Mouse (Mus musculus) gastrocnemius, postnatal 10 days (tissue): ENCODE data around the gene Lrrc8d. TPM values are rescaled to one million over a fixed set of nuclear protein-coding genes. Genes with fewer than 3 reads are reported as not detected.
"Not testable (repeated sequence)": the region's sequence is repeated elsewhere in the genome, so short reads cannot be mapped to it uniquely, and the experiment has no call there.

Experiments
- DNase-seq: peaks from one replicate; pipeline ENCODE4 v3.0.0; 2021; ENCODE audit warnings: mixed read lengths
- total RNA-seq, 2 experiments: library from RNA; stranded (reverse); gene quantifications; 2 replicates each; pipeline ENCODE4 v1.2.3; 2021

Lrrc8d gene
- total RNA-seq, 2 experiments from 2014 or later: 10.8 to 11.1 TPM

DNA sequence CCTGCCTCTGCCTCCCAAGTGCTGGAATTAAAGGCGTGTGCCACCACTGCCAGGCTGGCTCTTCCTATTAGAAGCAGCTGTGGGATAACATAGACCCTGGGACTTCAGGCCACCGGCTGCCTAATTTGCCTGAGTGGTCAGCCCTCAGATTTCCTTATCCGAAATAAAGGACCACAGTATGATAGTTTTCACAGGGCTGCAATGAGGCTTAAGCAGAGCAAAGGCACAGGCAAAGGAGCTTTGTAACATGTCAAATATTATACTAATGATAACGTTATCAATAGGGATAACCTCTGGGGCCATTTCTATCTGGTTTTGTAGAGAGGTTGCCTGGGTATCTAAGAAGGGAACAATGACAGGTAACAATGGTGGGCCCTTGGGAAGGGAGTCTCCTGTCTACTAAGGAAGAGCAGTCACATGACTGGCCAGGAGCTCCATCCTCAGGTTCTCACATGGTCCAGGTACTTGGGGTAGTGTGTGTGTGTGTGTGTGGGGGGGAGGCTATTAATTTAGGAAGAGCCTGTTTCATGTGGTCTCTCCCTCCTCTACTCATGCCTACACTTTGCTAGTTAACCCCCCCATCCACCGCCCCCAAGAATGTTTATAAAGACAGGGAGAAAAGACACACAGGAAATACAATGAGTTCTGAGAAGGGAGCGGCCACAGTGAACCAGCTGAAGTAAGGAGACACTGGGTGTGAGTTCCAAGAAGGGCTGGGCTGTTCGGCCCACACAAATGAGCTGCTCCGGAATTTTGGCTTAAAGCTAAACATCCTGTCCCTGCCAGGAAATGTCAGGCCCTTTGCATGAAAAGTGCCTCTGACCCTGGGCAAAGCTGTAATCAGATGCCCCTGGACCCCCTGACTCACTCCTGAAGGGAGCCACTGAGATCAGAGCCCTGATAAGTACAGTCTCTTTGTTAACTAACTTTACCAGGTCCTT lies 159.3 kb downstream of the Lrrc8d start:
- DNase-seq: no peak

DNA sequence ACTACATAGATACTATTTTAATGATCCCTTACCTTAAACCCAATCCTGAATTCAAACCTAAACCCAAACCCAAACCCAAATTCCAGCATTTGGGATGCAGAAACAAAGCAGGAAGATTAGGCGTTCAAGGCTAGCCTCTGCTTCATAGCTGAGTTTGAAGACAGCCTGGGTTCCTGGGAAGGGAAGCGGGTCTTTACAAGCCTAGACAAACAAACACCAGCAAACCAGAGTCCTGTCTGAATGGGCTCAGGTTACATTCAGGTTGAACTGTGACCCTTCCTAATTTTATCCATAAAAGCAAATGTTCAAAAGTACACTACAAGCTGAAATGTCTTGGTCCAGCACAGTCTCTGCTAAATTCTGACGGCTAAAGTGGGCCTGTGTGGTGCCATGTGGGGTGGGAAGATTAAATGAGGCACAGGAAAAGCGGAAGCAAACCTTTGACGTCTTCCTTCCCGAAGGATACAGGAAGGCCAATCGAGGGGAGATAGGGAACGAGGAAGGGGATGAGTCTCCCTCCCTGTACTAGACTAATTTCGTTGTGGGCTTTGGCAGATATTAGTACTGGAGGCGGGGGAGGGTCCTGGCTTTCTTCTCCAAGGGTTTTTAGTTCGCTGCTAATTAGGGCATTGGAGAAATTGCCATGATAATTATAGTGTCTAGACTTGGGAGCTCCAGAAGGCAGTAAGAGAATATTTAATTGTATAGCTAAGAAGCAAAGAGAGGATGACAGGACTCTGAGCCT lies 160.1 kb downstream of the Lrrc8d start:
- DNase-seq: no peak

DNA sequence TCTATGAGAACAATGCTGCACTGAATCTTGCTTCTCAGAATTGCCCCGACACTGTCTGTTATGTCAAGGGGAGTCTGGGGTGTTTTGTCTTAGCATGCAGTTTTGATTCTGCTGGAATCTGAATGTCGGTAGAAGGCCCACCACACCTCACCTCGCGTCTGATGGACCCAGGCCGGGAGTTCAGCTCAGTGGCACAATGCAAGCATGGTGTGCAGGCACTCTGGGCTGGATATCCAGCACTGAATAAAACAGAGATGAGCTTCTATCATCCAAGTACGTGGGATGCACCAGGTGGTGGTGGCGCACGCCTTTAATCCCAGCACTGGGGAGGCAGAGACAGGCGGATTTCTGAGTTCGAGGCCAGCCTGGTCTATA lies 160.7 kb downstream of the Lrrc8d start:
- no peak for DNase-seq

DNA sequence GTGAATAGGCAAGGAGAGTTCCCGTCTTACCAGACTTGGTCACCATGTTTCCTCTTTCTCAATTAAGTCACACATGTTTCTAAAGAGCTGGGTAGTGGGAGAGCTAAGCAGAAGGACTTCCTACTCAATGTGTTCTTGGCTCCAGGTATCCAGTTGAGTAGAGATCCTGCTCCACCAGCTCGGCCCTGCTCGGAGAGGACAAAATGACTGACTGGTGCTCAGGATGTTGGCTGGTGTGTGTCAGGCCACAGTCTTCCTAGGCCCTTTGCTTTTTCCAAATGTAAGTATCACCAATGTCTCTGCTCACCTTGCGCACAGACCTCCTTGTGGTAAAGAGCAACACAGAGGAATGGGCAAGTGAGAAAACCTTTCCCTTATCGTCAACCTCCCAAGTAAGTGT lies 161.8 kb downstream of the Lrrc8d start:
- no peak for DNase-seq

DNA sequence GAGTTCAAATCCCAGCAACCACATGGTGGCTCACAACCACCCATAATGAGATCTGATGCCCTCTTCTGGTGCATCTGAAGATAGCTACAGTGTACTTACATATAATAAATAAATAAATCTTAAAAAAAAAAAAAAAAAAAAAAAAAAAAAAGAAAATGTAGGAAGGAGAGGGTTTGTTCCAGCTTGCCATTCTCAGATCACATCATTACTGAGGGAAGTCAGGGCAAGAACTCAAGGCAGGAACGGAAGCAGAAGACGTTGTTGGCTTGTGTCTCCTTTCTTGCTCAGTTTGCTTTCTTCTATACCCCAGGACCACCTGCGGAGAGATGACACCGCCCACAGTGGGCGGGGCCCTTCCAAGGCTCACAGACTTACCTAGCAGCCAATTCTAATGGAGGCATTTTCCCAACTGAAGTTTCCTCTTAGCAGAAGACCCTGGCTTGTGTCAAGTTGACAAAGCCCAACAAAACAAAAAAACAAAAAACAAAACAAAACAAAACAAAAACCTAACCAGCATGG lies 165.4 kb downstream of the Lrrc8d start:
- not testable (repeated sequence) for DNase-seq

DNA sequence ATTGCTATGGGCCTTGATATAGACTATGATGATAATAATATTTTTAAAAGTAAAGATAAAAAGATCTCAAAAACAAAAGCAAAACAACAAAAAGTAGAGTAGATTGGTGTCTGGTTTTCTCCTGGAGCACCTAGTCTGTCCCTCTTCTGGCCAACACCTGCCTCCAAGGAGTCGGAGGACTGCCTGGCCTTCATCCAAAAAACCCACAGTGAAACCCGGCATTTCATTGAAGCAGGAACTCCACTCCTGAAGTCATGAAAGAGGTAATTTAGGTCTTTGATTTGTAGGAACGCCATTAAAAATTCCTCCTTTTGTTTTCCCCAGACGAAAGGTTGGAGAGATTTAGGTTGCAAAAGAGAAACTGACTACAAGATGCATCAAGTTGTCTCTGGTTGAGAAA lies 167.7 kb downstream of the Lrrc8d start:
- DNase-seq: no peak

DNA sequence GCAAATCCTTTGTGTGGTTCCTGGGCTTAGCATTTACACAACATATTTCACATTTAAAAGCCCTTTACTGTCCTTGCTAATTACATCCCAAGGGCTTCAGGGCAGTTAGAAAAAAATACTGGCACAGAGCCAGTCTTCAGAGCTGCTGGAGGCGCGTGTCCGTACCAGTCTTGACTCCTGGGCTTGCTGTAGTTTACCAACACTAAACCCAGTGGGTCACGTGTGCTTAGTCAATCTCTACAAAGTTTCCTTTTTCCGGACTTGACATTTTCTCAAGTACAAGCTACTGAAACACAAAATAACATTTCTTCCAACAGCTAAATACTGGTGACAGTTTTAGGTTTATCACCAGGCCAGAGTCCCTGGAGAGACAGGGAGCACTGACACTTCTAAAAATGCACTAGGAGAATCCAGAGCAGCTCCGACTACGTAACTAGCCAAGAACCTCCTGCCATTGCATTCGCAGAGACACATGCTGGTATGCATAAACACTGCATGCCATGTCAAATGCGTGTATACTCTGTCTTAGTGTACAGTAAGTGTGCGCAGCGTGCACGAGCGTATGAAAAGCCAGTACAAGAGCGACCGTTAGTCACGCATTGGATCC lies 168.2 kb downstream of the Lrrc8d start:
- no peak for DNase-seq

DNA sequence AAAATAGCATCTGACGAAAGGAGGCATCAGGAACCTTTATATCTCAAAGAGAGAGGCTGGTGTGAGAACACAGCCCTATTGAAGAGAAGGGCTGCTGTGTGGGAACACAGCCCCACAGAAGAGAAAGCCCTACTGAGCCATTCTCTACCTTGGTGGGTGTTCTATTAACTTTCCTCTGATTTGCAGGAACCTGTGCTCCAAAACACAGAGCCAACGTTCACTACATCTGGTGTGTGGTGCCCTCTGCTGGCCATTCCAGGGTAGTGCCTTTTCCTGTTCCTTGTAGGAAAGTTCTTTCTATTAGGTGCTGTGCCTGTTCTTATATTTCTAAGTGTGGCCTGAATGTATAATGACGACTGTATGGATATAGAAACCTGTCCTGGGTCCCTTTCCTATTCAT lies 168.8 kb downstream of the Lrrc8d start:
- peak; percentile 85 for DNase-seq

DNA sequence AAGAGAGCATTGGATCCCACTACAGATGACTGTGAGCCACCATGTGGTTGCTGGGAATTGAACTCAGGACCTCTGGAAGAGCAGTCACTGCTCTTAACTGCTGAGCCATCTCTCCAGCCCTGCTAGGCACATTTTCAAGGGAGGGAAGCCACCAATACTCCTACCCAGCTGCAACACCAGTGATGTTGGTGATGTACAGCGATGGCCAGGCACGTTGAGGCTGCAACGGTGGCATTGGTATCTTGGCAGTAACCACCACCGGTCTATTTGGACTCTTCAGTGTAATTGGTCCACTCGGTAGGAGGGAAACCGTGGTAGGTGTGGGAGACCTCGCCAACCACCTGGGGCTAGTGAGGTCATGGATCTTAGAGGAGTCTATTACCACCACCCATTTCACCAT lies 170.0 kb downstream of the Lrrc8d start:
- DNase-seq: no peak

DNA sequence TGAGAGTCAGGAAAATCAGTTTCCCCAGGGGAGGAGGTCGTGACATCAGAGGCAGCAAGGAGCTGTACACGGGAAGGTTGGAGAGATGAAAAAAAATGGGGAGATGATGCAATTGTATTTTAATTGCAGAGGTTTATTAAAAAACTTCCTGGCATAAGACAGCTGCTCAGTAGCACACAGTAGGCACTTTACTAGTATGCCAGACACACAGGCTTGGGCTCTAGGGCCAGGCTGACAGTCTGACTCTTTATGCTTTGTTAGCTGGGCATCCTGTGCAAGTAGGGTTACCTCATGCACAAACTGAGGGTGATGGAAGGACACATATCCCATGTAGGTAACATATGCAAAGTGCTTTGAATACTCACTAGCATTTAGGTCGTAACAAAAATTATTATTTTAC lies 171.4 kb downstream of the Lrrc8d start:
- DNase-seq: no peak

DNA sequence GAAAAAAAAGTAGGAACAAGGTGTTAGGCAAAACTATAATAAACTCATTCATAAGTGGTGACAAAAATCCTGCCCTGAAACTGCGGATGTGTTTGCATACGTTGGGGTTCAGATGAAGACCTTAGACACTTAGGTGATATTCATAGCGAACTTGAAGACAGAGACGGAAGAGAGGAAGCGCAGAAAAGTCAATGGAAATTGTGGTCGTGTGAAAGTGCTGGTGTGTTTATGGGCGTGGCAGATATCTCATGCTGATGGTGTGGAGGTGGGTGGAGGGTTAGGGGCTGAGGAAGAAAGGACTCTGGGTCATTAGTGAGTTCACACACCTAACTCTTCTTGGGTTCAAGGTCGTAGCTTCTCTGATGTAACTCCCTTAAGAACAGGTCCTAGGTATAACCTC lies 172.4 kb downstream of the Lrrc8d start:
- no peak for DNase-seq

DNA sequence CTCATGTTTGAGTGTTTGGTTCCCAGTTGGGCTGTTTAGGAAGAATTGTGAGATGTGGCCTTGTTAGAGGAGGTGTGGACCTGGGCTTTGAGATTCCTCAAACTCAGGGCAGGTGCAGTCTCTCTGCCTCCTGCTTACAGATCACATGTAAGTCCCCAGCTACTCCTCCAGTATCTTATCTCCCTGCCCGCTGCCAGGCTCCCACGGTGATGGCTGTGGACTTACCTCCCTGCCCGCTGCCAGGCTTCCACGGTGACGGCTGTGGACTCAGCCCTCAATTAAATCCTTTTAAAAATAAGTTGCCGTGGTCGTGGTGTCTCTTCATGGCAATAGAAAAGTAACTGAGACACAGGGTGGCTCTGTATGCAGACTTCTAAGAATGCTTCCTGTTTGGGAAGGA lies 173.1 kb downstream of the Lrrc8d start:
- DNase-seq: no peak

DNA sequence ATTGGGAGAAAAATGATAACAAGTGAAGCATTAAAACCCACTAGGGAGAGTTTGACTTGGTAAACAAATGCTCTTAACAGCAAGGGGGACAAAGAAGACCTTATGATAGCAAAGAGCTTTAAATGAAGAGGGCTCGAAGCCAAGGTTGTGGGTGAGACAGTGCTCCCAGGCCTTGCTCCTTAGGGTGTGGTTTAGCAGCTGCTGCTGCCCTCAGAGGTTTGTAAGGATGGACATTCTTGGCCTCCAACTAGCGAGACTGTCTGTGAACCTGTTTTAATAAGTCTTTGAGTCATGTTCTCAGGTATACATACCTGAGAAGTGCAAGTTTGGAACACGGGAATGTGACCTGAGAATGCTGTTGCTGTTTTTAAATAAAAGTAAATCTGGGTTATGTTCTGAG lies 174.0 kb downstream of the Lrrc8d start:
- DNase-seq: no peak

DNA sequence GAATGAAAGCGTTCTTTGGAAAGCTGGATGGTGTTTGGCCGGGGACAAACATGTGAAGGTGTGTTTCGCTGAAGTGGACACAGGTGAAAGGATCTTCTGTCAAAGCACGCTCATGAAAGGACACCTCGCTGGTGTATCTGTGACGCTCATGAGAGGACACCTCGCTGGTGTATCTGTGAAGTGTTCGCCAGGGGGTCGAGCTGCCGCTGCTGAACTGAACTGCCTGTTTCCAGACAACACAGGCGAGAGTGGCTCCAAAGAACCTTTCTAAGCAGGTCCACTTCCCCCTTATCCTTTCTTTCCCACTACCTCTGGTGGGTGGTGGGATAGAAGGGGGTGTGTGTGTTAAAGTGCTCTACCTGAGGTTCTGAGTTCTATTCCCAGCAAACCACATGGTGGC lies 174.7 kb downstream of the Lrrc8d start:
- no peak for DNase-seq

DNA sequence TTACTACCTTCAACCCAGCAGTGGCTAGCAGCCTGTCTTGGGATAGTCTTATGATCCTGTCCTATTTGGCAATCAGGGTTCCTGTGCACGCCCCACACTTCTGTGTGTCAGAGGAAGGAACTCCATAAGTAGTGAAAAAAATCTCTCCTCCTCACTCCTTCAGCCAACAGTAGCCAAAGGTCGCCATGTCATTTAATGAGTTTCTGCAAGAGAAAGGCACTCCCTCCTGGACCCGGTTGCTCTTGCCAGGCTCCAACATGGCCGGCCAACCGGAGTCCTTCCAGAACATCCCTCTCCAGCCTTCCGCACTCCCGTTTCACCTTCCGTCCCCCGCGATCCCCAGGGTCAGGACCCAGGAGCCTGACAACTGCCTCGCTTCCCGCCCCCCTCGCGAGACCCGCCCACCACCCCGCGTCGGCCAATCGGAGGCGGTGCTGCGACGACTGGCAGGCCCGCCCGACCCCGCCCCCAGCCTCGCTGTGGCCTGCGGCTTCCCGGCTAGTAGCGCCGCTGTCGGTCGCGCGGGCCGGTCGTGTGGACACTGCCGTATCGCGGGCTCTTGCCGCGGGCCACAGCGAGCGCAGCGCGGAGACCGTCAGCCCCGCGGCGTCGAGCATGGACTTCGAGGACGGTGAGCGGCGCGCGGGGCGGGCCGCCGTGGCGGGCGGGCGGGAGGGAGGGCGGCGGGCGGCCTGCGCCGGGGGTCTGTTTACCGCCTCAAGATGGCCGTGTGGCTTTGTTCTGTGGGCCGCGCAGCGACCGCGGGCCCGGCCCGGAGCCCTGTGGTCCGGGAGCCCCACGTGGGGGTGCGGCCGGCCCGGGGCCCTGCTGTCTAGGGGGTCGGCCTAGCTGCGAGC lies 176.5 kb downstream of the Lrrc8d start, which contains the start of gene Zfp326:
TSS of gene Zfp326 (plus strand) at position 498 of the 857 bp plus-strand sequence.
- DNase-seq: peak; percentile 95

DNA sequence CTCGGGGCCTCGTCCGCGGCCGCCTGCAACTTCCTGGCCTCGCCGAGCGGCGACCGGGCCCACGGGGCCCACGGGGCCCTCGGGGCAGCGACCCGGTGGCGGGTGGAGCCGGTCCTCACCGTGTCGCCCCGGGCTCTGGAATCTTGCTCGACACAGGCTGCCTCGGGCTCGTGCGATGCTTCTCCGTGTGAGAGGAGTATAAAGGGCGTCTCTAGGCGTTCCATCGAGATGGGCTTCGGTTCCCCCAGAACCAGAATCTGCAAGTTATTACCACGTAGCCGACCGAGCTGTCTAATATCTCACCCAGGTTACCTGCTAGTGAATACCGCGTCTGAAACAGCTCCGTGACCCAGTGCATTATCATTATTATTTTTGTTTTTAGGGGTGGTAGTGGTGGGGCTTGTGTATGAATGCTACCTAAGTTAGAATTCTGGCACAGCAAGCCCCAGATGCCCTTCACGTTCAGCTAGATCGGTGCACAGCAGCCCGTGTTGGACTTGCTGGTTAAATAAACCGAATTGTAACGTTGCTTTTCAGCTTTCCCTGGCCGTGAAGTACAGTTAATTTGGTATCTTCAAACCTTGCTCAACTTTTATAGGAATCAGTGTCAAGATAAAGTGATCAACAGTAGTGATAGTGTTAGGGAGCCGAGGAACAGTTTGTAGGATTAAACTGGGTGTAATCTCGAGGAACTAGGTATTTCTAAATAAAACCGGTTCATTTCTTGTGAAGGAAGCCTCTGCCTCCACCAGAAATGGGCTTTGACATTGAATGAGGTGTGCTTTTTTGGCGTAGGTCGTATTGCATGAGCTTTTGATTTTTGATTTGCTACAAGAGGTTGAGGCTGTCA lies 177.4 kb downstream of the Lrrc8d start:
- peak; percentile 47 for DNase-seq
